Mouse (Mus musculus) hindbrain, postnatal 0 days (tissue): Measurements from ENCODE around the gene Nop58. TPM values are rescaled to one million over a fixed set of nuclear protein-coding genes. Genes with fewer than 3 reads are reported as not detected.
A peak's percentile ranks its signal among the peaks of the same experiment; 100 is the strongest.

Source experiments
- ATAC-seq: fragments of 200-750 bp; cut with Nextera tagmentation; 2 replicates; pipeline ENCODE4 v1.8.0; 2017; ENCODE audit warnings: mild to moderate bottlenecking, moderate TSS enrichment, moderate library complexity
- DNase-seq: peaks from one replicate; pipeline ENCODE4 v3.0.0-alpha.2; 2015; ENCODE audit warnings: low spot score
- H3K27ac ChIP-seq: fragments of 300-500 bp; sonication (generic); 2 replicates; pipeline ENCODE4 v1.5.1; 2014; ENCODE audit warnings: mild to moderate bottlenecking
- H3K27me3 ChIP-seq: fragments of 300-500 bp; sonication (generic); 2 replicates; pipeline ENCODE4 v1.6.1; 2014; ENCODE audit warnings: low read length, mixed read lengths; ENCODE audit not compliant: insufficient read depth
- H3K36me3 ChIP-seq: fragments of 300-500 bp; sonication (generic); 2 replicates; pipeline ENCODE4 v1.6.1; 2014; ENCODE audit warnings: low read length, mixed read lengths; ENCODE audit not compliant: insufficient read depth
- H3K4me1 ChIP-seq: fragments of 300-500 bp; sonication (generic); 2 replicates; pipeline ENCODE4 v1.6.1; 2014; ENCODE audit warnings: antibody characterized with exemption, low read length, mixed read lengths; ENCODE audit not compliant: insufficient read depth
- H3K4me2 ChIP-seq: fragments of 300-500 bp; sonication (generic); 2 replicates; pipeline ENCODE4 v1.6.1; 2014; ENCODE audit warnings: low read depth, mild to moderate bottlenecking, low read length, moderate library complexity, mixed read lengths
- H3K4me3 ChIP-seq: fragments of 300-500 bp; sonication (generic); 2 replicates; pipeline ENCODE4 v1.5.1; 2014; ENCODE audit warnings: low read length
- H3K9ac ChIP-seq: fragments of 300-500 bp; sonication (generic); replicated peaks from 2 replicates; pipeline ENCODE4 v1.6.1; 2014; ENCODE audit warnings: mild to moderate bottlenecking, low read length, moderate library complexity, mixed read lengths
- H3K9me3 ChIP-seq: fragments of 300-500 bp; sonication (generic); 2 replicates; pipeline ENCODE4 v1.6.1; 2016; ENCODE audit warnings: low read length, mixed read lengths
- CTCF ChIP-seq: IDR thresholded peaks from 2 replicates; pipeline ENCODE4 v1.5.1; 2016; ENCODE audit warnings: antibody characterized with exemption, control low read depth, low read depth
- WGBS: fragments of 180-500 bp; shearing (Covaris S2); extraction: QIAGEN DNeasy Blood & Tissue Kit; methylation state at CpG from one replicate; pipeline ENCODE4 v1.1.7; 2014; 5-methylcytosine and 5-hydroxymethylcytosine counted together
- polyA plus RNA-seq: library from polyadenylated mRNA; unstranded; fragments of >200 nt; fragmentation: Nextera tagmentation; extraction: Ambion mirVana; gene quantifications from 2 replicates; pipeline ENCODE4 v1.2.1, GENCODE M21; 2015
- total RNA-seq: library from RNA; depleted of rRNA; stranded (reverse); fragments of >200 nt; gene quantifications from 2 replicates; pipeline ENCODE4 v1.2.3, GENCODE M21; 2014

Gene Nop58
- total and polyA plus RNA-seq, 2 experiments from 2014 or later = 41.6 to 136 TPM

DNA sequence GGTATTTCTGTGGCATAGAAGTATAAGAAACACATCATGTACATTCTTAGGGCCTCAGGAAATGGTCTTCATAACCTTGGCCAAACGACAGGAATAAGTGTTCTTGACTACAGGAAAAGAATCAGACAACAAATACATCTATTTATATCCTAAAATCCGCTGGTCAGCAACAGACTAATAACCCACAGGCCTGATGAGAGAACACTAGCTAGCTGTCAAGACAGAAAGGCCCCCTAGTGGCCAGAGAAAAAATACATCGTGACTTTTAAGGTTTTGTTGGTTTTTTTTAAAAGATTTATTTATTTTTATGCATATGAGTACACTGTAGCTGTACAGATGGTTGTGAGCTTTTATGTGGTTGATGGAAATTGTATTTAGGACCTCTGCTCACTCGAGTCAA lies 35.1 kb downstream of the Nop58 start:
- DNase-seq (peak; percentile 76), ATAC-seq (no peak; the same call in 1 of the 2 replicates)
- Histone ChIP-seq H3K4me2 (no peak overlapping the region), H3K9ac (no peak overlapping the region), H3K36me3 (peaks cover 13% of the 10 kb centered on the region), H3K27me3 (no peaks in the 10 kb centered on the region), H3K4me1 (no peaks in the 10 kb centered on the region), H3K4me3 (no peak overlapping the region), H3K27ac (no peak overlapping the region), H3K9me3 (no peaks in the 10 kb centered on the region)
- peak; percentile 67 for TF ChIP-seq CTCF
- WGBS = 49% methylated on average over 4 of the region's 4 CpGs

DNA sequence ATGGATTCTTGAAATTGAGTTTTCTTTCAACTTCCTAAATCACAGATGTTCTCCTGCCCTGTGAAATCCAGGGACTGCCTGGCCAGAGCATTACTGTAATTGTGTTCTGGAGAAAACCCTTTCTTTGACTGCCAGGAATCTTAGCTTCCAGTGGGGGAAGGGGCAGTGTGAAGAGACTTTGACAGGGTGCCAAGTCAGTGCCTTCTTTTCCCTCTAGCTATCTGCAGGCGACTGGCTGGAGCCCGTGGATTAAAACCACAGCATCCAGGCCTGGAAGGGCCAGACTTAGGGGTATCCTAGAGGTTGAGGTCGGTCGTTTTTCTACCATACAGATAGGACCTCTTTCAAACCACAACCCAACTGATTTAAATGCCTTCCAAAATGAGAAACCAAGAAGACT lies 40.9 kb downstream of the Nop58 start:
- no peak for ATAC-seq
- Histone ChIP-seq H3K36me3 (no peaks in the 10 kb centered on the region), H3K4me2 (no peak overlapping the region), H3K27me3 (no peaks in the 10 kb centered on the region), H3K4me1 (no peaks in the 10 kb centered on the region), H3K9ac (no peak overlapping the region), H3K4me3 (no peak overlapping the region), H3K9me3 (no peaks in the 10 kb centered on the region), H3K27ac (peak overlapping the region; percentile 56; the same call in 1 of the 2 replicates)
- DNase-seq = peak; percentile 64
- TF ChIP-seq CTCF = no peak
- WGBS = 41% methylated on average over 4 of the region's 4 CpGs

DNA sequence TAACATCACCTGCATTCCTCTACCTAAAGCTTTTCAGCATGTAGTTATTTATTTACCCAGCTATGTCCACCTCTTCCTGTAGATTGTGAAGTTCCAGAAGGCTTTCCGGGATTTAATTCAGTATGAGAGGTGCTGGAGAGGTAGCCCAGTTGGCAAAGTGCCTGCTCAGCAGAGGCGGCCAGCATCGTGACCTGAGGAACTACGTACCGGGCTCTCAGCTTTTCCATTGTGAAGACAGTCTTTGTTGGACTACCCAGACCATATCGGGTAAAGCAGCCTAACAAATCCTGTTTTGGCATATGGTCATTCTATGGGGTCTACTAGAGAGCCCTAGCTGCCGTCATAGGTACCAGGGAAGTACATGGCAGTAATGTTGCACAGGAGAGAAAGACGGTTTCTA lies 45.3 kb downstream of the Nop58 start:
- H3K9me3 ChIP-seq = no peaks in the 10 kb centered on the region
- H3K27me3 ChIP-seq = no peaks in the 10 kb centered on the region
- H3K4me3 ChIP-seq = no peak overlapping the region
- no peak for DNase-seq
- no peaks in the 10 kb centered on the region for H3K4me1 ChIP-seq
- 56% methylated on average over 8 of the region's 8 CpGs for WGBS
- no peaks in the 10 kb centered on the region for H3K36me3 ChIP-seq
- no peak overlapping the region for H3K9ac ChIP-seq
- no peak overlapping the region for H3K27ac ChIP-seq
- H3K4me2 ChIP-seq = no peak overlapping the region
- TF ChIP-seq CTCF = no peak
- ATAC-seq = no peak

DNA sequence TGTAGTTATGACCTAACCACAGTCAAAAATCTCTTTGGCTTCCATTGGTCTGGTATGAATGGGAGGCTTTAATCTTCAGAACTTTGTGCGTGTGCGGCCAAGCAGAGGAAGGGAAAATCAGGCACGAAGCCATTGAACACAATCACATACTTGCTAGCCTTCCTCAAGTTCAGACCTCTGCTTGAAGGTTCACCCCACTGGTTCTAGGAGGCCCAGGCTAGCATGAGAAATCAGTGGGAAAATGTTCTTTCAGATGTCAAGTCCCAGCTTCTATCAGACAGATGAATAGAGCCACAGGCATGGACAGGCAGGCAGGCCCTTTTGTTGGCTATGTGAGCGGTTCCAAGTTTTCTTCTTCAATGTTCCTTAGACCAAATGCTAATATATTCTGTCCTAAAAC lies 46.0 kb downstream of the Nop58 start:
- peak; percentile 56; the same call in 1 of the 2 replicates for ATAC-seq
- Histone ChIP-seq H3K9ac (no peak overlapping the region), H3K4me3 (no peak overlapping the region), H3K9me3 (no peaks in the 10 kb centered on the region), H3K36me3 (no peaks in the 10 kb centered on the region), H3K27me3 (no peaks in the 10 kb centered on the region), H3K4me2 (no peak overlapping the region), H3K4me1 (no peaks in the 10 kb centered on the region), H3K27ac (no peak overlapping the region)
- 53% methylated on average over 4 of the region's 4 CpGs for WGBS
- TF ChIP-seq CTCF = no peak
- no peak for DNase-seq

DNA sequence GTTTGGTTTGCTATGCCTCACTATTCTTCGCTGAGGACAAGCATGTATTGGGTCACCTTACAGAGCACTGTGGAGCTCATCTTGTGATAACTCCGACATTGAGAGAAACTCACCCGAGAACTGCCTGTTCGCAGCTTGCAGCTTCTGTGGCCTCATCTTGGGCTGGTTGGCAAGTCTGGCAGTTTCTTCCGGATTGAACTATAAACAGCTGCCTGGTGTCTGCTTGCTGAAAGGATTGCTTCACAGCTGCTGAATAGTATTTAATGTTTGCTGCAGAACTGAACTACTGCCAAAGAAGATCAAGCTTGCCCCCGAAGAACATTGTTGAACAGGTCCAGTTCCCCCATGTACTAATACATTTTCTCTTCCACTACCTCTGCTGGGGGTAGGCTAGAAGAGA lies 49.3 kb downstream of the Nop58 start:
- Histone ChIP-seq H3K4me1 (no peaks in the 10 kb centered on the region), H3K4me2 (no peak overlapping the region), H3K36me3 (no peaks in the 10 kb centered on the region), H3K9ac (no peak overlapping the region), H3K27ac (no peak overlapping the region), H3K9me3 (no peaks in the 10 kb centered on the region), H3K4me3 (no peak overlapping the region), H3K27me3 (no peaks in the 10 kb centered on the region)
- TF ChIP-seq CTCF = no peak
- WGBS = 68% methylated on average over 6 of the region's 6 CpGs
- no peak for ATAC-seq
- peak; percentile 9 for DNase-seq

DNA sequence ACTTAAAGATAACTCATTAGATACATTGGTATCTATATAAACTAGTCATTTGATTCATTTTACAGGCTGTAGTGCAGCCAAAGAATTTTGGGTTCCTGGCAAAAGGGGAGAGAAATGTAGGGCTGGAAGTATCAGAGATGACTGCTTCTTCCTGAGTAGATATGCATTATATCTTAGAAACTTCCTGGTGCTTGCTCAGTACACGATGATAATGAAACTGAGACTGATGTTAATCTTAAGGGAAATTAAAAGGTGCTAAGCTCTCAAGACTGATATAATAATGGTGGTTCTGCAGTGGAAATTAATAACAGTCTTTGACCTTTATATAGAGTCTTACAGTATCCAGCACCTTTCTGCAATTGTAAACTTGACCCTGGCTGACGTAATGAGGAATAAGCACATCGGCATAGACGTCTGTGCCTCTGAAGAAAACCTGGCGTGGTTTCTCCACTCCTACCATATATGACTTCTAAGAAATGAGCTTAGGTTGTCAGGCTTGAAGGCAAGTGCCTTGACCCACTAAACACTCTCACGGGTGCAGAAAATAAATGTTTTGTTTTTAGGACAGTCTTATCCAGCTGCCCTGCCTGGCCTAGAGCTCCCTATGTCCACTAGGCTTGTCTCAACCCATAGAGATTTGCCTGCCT lies 54.1 kb downstream of the Nop58 start:
- ATAC-seq (no peak), DNase-seq (no peak)
- Histone ChIP-seq H3K27me3 (no peaks in the 10 kb centered on the region), H3K36me3 (no peaks in the 10 kb centered on the region), H3K4me2 (no peak overlapping the region), H3K9ac (no peak overlapping the region), H3K4me1 (no peaks in the 10 kb centered on the region), H3K4me3 (no peak overlapping the region), H3K27ac (no peak overlapping the region), H3K9me3 (no peaks in the 10 kb centered on the region)
- WGBS = 81% methylated on average over 6 of the region's 6 CpGs
- no peak for TF ChIP-seq CTCF

DNA sequence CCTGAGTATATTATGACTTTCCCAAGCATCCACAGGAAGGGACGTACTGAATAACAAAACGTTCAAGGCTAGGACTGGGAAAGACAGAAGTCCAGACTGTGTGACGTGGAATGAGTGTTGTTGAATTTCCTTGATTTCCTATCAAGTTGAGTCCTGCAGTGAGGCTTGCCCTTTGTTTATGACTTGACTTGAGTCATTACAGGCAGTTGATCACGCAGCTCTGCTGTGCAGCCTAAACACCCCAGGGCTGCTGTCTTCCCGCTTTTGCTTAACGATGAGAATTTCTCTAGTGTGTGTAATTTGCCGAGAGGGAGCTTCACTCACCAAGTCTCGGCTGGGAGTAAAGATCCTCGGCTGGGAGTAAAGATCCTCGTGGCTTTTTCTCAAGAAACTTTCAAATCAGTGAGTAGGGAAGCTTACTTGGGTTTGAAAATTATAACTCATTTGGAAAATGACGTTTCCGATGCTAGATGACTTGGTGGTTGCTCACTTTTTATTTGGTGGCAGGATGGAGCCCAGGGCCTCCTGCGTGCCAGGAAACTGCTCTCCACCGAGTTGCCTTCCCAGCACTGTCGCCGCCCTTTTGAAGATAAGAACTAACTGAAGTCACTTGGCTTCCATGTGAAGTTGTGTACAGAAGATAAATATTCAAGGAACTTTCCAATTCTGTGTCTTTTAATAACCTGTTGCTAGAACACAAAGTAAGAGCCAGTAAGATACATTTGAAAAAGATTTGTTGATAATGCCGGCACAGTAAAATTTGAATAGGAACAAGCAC lies 55.0 kb downstream of the Nop58 start:
- no peaks in the 10 kb centered on the region for H3K4me1 ChIP-seq
- no peak overlapping the region for H3K4me3 ChIP-seq
- DNase-seq = no peak
- no peak for ATAC-seq
- no peak for TF ChIP-seq CTCF
- H3K27ac ChIP-seq = no peak overlapping the region
- no peak overlapping the region for H3K9ac ChIP-seq
- H3K9me3 ChIP-seq = no peaks in the 10 kb centered on the region
- 72% methylated on average over 17 of the region's 17 CpGs for WGBS
- no peaks in the 10 kb centered on the region for H3K27me3 ChIP-seq
- no peak overlapping the region for H3K4me2 ChIP-seq
- H3K36me3 ChIP-seq = no peaks in the 10 kb centered on the region
